Mouse (Mus musculus): ENCODE measurements around the gene Dnajc28.

The Dnajc28 gene

GRCm38 (mm10) chr16:91630584-91630983 lies 11.8 kb upstream of the Dnajc28 start:
- no peak for DNase-seq

GRCm38 (mm10) chr16:91629749-91630148 lies 10.9 kb upstream of the Dnajc28 start:
- no peak for DNase-seq

- no peak for DNase-seq
Observed at GRCm38 (mm10) chr16:91628673-91629072, 9.8 kb upstream of the Dnajc28 start.

GRCm38 (mm10) chr16:91627831-91628230 lies 9.0 kb upstream of the Dnajc28 start:
- no peak for DNase-seq

- DNase-seq, result no peak
Observed at GRCm38 (mm10) chr16:91623074-91623473, 4.2 kb upstream of the Dnajc28 start.

GRCm38 (mm10) chr16:91620991-91621390 lies 2.2 kb upstream of the Dnajc28 start:
- DNase-seq, result peak; percentile 77 to 90

GRCm38 (mm10) chr16:91620185-91620584 lies 1.4 kb upstream of the Dnajc28 start:
- DNase-seq, result no peak

- DNase-seq, result no peak
Observed at GRCm38 (mm10) chr16:91614552-91614951, 4.3 kb downstream of the Dnajc28 start.

- DNase-seq, result no peak
Observed at GRCm38 (mm10) chr16:91612525-91612924, 6.3 kb downstream of the Dnajc28 start.

GRCm38 (mm10) chr16:91611248-91611647 lies 7.6 kb downstream of the Dnajc28 start:
- DNase-seq, result peak in 1 of 2 experiments; percentile 35

- DNase-seq, result peak; percentile 26 to 75
Observed at GRCm38 (mm10) chr16:91609501-91610245, 9.2 kb downstream of the Dnajc28 start.

GRCm38 (mm10) chr16:91606958-91607357 lies 11.9 kb downstream of the Dnajc28 start:
- no peak for DNase-seq

- DNase-seq, result no peak
Observed at GRCm38 (mm10) chr16:91605156-91605555, 13.7 kb downstream of the Dnajc28 start.

GRCm38 (mm10) chr16:91601693-91602092 lies 17.1 kb downstream of the Dnajc28 start:
- no peak for DNase-seq

- no peak for DNase-seq
Observed at GRCm38 (mm10) chr16:91601081-91601480, 17.7 kb downstream of the Dnajc28 start.

GRCm38 (mm10) chr16:91599242-91599641 lies 19.6 kb downstream of the Dnajc28 start:
- no peak for DNase-seq

- peak; percentile 99 for DNase-seq
Observed at GRCm38 (mm10) chr16:91597672-91598010, 21.2 kb downstream of the Dnajc28 start, which contains the start of gene Tmem50b. Gene Tmem50b, minus strand, starts transcription at chr16:91597800.

- DNase-seq, result no peak
Observed at GRCm38 (mm10) chr16:91596779-91597671, 21.8 kb downstream of the Dnajc28 start.

- DNase-seq, result no peak
Observed at GRCm38 (mm10) chr16:91596397-91596778, 22.4 kb downstream of the Dnajc28 start.

GRCm38 (mm10) chr16:91595076-91595475 lies 23.8 kb downstream of the Dnajc28 start:
- no peak for DNase-seq

- no peak for DNase-seq
Observed at GRCm38 (mm10) chr16:91593262-91593661, 25.6 kb downstream of the Dnajc28 start.

- no peak for DNase-seq
Observed at GRCm38 (mm10) chr16:91592162-91592561, 26.7 kb downstream of the Dnajc28 start.

GRCm38 (mm10) chr16:91588703-91589102 lies 30.1 kb downstream of the Dnajc28 start:
- no peak for DNase-seq

Data from lung, postnatal 4 days (tissue).